Mouse (Mus musculus): ENCODE results near the gene Ccnd3.

GRCm38 (mm10) chr17:47599511-47600297 is 94.9 kb downstream of the Ccnd3 start:
- no peak for TF ChIP-seq CTCF (IDR thresholded peaks at IDR 0.05; ENCODE audit: low read depth, low read length)
- TF ChIP-seq POLR2A (IDR thresholded peaks at IDR 0.05; ENCODE audit: borderline replicate concordance, low read depth, low read length): no peak
